Mouse (Mus musculus): ENCODE results near the gene Mnx1.
"Not testable (repeated sequence)": the region's sequence is repeated elsewhere in the genome, so short reads cannot be mapped to it uniquely, and the experiment has no call there.

The Mnx1 gene

GRCm38 (mm10) chr5:29468351-29469065, 9.8 kb downstream of the Mnx1 start:
- DNase-seq, result no peak

GRCm38 (mm10) chr5:29467489-29468350, 10.6 kb downstream of the Mnx1 start:
- DNase-seq, result no peak

- no peak for DNase-seq
Observed at GRCm38 (mm10) chr5:29462943-29463686, 15.2 kb downstream of the Mnx1 start.

- peak; percentile 18 for DNase-seq
Observed at GRCm38 (mm10) chr5:29456895-29457656, 21.2 kb downstream of the Mnx1 start.

GRCm38 (mm10) chr5:29452352-29452751, 25.9 kb downstream of the Mnx1 start:
- DNase-seq, result no peak

- no peak for DNase-seq
Observed at GRCm38 (mm10) chr5:29445275-29445674, 33.0 kb downstream of the Mnx1 start.

GRCm38 (mm10) chr5:29436728-29437127, 41.5 kb downstream of the Mnx1 start:
- not testable (repeated sequence) for DNase-seq

- no peak for DNase-seq
Observed at GRCm38 (mm10) chr5:29435491-29435890, 42.8 kb downstream of the Mnx1 start.

- DNase-seq, result peak; percentile 47
Observed at GRCm38 (mm10) chr5:29434872-29435358, 43.4 kb downstream of the Mnx1 start.

- DNase-seq, result peak; percentile 91
Observed at GRCm38 (mm10) chr5:29434228-29434871, 43.9 kb downstream of the Mnx1 start, which contains the start of gene Nom1. Gene Nom1 (plus strand): TSS chr5:29434664.

GRCm38 (mm10) chr5:29423330-29423729, 54.9 kb downstream of the Mnx1 start:
- DNase-seq, result not testable (repeated sequence)

Data from lung, postnatal 10 days (tissue).